Mouse (Mus musculus) kidney, adult 18-20 months (tissue): ENCODE measurements around the gene Ttc21b.

Experiments
- DNase-seq: peaks from one replicate; pipeline ENCODE4 v3.0.0; 2021

Ttc21b gene

DNA sequence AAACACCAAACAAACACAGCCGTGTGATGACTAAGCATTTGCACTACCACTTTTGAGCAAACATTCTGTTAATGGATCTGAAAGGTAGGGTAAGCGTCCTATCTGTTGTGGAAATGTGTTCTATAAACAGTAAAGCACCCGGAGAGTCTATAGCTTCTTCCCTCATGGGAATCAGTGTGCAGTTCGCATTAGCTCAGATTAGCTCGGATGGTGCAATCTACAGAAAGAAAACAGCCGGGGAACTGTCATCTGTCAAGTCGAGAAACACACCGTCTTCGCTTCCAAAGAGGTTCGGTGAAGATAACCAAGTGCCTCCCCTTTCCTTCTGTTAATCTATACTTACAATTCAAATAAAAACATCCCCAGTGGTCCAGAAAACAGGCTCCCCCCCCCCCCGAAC lies 85.7 kb downstream of the Ttc21b start:
- no peak for DNase-seq

DNA sequence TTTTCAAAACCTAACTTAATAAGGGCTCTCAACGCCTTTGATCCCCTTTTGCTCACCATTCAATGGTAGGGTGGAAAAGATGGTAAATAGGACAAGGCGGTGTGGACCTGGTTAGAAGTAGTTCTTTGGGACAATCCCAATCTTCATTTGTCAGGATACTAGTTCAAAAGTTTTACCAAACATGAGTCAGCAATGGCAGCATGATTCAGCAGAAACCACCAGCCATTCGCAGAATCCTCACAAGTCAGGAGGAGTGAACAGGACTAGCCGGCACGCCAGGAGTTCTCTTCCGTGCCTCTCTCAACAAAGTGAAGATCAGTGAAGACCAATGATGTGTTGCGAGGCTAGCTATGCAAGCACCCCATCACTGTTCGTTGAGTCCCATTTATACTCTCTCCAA lies 91.4 kb downstream of the Ttc21b start:
- DNase-seq = no peak

DNA sequence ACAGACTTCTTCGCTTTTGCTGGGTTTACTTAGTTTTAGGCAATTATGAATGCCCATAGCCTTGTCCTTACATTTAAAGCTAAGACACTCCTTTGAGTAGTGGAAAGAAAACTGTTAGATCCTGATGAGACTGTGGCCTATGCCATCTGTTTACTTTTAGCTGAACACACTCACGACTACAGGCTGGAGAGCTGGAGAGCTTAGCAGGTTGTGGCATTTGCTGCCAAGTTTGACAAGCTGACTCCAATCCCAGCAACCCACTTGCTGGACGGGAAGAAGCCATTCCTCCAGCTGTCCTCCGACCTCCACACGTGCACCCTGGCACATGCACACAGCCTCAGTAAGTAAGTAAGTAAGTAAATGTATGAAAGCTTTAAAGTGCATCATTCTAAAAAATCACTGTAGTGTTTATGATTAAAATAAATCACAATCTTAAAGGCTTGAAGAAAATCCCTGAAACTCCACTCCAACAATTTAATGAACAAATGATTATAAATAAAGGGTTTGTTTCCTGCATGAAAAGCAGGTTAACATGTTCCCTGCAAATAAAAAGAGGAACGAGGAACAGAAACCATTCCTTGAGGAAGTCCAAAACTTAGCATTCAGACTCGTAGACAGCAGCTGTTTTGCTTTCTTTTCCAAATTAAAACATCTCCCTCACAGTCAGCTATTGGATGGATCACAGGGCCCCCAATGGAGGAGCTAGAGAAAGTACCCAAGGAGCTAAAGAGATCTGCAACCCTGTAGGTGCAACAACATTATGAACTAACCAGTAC lies 98.1 kb downstream of the Ttc21b start:
- DNase-seq = no peak

DNA sequence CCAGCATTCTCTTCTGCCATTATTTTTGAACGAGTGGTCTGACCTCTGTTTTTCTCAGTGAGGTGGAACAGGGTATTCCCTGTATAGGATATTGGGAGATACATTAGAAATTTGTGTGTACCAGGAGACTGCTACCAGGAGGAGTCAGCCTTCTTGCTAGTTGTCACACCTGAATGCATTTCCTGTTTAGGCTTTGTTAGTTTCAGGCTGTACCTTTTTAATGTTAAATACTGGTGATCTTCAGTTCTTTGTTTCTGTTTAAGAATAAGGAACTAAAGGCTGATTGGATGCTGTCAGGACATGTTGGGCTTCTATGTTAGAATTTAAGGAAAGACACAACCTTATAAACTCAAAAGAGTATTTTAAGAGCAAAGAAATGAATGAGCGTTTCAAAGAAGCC lies 105.0 kb downstream of the Ttc21b start:
- no peak for DNase-seq

DNA sequence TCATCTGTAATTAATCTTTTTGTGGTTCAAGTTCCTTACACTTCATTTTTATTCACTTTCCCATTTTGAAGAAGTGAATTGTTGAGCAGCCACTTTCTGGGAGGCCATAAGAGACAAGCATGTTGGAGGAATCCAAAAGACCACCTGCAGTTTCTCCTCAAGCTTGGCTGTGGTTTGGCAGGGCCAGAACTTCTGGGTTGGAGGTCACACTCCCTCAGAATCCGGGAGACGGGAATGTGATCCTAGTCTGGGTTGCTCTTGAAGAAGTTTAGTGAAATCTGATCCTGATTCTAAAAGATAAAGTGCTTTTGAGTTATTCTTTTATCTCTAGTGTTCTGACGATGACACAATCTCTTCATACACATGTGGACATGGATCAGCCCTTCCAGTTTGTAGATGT lies 105.9 kb downstream of the Ttc21b start:
- DNase-seq = no peak

DNA sequence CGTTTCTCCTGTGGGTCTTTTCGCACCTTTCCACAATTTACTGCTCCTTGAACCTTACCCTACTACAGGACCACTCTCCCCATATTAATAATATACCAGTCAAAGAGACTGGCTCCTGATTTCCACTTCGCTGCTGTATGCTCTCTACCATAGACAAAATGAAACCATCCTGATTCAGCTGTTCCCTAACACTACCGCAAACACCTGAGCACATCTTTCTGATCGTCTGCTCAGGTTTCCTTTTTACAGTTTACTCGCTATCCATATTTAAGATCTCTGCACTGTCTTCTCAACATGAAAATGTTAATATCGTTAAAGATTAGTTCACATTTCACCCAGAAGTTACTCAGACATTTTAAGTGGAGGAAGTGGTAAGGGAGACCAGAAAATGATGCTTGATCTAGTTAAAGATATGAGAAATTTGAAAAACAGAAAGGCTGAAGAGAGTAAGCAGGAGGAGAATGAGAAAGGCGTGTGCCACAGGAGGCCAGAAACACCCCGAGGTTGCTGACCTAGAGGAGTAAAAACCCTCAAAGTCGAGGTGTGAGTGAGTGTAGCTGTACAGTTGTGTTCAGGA lies 107.7 kb downstream of the Ttc21b start:
- DNase-seq = no peak

DNA sequence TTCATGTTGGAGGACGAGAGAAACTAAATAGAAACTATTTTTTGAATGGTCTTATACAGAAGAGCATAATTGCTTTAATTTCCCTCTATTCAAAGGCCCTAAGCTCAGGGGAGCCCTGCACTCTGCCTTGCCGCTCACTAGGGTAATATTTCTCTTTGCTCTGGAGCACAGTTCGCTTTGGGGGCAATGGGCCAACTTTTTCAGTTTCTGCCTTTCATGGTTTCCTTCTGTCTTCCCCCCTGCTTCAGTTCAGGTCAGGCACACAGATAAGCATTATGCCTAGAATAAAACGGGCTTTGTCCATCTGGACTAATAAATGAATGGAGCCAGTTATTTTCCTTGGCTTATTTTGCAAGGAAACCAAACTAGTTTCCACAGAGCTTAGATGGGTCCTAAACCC lies 109.9 kb downstream of the Ttc21b start:
- DNase-seq = no peak

DNA sequence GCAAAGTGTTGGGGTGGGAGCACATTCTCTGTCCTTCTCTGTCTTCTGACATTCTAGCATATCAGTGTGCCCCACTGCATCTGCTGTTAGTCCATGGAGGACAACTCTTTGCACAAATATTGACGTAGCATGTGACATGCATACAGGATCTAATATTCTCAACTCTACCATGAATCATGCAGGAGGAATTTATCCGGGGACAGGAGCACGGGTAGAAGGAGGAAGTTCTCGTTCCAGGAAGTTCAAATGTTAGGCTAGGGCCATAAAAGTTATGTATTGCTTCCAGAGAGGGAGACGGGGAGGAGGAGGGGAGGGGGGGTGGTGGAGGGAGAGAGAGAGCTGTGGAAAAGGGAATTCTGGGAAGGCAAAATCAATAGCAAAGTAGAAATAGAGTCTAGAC lies 111.6 kb downstream of the Ttc21b start:
- no peak for DNase-seq

DNA sequence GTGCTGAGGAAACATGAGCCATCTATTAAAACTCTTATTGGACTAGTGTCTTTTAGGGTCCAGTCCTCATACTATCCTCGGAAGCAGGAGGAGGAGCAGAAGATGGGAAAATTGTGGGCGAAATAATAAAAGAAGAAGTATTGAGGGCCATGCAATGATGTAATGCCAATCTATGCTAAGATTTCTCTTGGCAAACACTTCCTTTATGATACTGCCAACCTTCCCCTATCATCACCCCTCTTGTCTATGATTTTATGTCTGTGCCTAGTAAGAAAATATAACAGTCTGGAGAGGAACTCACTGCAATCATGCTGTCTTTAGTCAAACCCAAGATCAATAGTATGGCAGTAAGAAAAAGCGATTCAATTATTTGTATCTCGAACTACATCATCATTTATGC lies 113.1 kb downstream of the Ttc21b start:
- DNase-seq = no peak

DNA sequence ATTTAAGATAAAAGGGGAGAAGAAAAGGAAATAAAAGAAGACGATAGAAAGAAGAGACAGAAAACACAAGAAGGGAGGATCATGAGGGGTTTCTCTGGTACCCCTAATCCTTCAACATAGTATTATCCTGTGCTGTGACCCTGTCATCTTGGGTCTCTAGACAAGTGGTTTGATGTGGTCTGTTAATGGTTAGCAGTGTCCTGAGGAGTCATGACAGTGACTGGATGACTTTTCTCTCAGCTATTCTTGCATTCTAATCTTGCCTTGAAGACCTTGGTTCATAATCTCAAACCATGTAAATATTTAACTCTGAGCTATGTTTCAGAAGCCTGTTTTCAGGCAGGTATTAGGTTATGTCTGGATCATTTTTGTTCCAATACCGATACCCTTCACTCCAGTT lies 113.7 kb downstream of the Ttc21b start:
- no peak for DNase-seq

- DNase-seq = no peak
These were observed 114.1 kb downstream of the Ttc21b start for GRCm38 (mm10) chr2:66142268-66142667.

GRCm38 (mm10) chr2:66140246-66140645 lies 116.2 kb downstream of the Ttc21b start:
- DNase-seq = no peak
